Mouse (Mus musculus): ENCODE data around the gene 1700028P14Rik. TPM values are rescaled to one million over a fixed set of nuclear protein-coding genes. Genes with fewer than 3 reads are reported as not detected.
A peak's percentile ranks its signal among the peaks of the same experiment; 100 is the strongest.

Gene 1700028P14Rik
- polyA plus RNA-seq, 1 experiment from 2014 or later, result 0.44 TPM

DNA sequence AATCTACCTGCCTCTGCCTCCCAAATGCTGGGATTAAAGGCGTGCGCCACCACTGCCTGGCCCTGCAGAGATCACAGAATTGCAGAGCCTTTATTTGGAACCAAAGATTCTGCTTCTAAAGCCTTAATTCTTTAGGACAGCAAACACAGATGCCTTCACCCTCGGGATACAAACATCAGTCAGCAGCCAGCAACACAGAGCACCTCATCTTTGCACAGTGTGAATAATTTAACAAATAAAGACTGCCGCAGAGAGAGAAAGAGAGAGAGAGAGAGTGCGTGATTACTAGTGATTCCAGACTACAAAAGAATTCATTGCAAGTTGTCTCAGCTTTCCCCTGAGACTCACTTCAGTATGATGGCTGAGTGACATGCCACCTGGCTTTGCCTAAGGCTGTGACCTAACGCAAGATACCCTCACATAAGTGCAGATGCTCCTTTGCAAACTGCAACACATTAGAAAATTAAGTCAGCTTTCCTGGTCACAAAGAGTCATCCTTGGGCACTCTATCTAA is 15.6 kb upstream of the 1700028P14Rik start:
- 86% methylated on average over 6 of the region's 6 CpGs for WGBS
- Histone ChIP-seq H3K27ac (ENCODE audit: low read length) (no peak overlapping the region), H3K4me3 (ENCODE audit: low read length) (no peak overlapping the region), H3K27me3 (ENCODE audit: insufficient read depth, low read length) (no peaks in the 10 kb centered on the region), H3K4me1 (ENCODE audit: insufficient read depth, low read length) (no peaks in the 10 kb centered on the region), H3K4me2 (replicated peaks; ENCODE audit: low read depth, low read length) (no peak overlapping the region), H3K9me3 (ENCODE audit: low read length) (no peaks in the 10 kb centered on the region), H3K9ac (replicated peaks; ENCODE audit: low read length) (no peak overlapping the region), H3K36me3 (ENCODE audit: insufficient read depth, low read length) (no peaks in the 10 kb centered on the region)
- no peak for ATAC-seq (ENCODE audit: low FRiP score, low TSS enrichment)

DNA sequence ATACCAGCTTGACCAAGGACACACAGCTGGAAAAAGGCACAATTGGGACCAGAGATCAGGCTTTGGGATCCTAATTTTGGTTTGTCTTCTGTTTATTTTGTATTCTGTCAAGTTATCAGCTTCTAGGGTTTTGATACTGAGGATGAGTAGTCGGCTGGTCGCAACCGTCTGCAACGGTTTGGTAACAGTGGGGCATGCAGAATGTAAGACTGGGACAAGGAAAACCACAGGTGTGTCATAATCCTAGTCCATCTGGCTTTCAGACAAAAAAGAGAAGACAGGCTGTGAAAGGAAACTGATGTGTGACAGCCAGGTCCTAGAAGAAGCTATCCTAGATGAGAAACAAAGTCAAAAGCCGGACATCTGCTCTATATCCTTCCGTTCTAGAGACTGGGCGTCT is 11.5 kb upstream of the 1700028P14Rik start:
- ATAC-seq (ENCODE audit: low FRiP score, low TSS enrichment), result no peak
- Histone ChIP-seq H3K27me3 (ENCODE audit: insufficient read depth, low read length) (no peaks in the 10 kb centered on the region), H3K4me1 (ENCODE audit: insufficient read depth, low read length) (no peaks in the 10 kb centered on the region), H3K4me2 (replicated peaks; ENCODE audit: low read depth, low read length) (no peak overlapping the region), H3K36me3 (ENCODE audit: insufficient read depth, low read length) (no peaks in the 10 kb centered on the region), H3K4me3 (ENCODE audit: low read length) (no peak overlapping the region), H3K9me3 (ENCODE audit: low read length) (no peaks in the 10 kb centered on the region), H3K27ac (ENCODE audit: low read length) (no peak overlapping the region), H3K9ac (replicated peaks; ENCODE audit: low read length) (no peak overlapping the region)
- WGBS, result 89% methylated on average over 7 of the region's 7 CpGs

DNA sequence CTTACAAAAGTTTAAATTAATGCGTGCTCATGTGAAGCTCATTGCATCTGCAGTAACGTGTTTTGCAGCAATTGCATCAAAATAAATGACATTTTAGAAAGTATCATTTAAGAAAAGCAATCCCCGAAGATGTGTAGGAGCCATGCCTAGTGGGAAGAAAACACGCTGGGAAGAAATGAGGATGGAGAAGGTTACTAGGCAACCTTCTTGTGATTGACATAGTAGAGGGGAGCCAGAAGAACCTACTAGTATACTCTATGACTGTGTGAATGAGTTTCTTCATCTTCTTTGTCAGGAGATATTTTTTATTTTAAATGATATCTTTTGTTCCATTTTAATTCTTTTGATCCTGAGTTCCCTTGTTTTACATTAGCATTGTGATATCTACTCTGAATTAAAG is 5.7 kb upstream of the 1700028P14Rik start:
- Histone ChIP-seq H3K9me3 (ENCODE audit: low read length) (no peaks in the 10 kb centered on the region), H3K4me1 (ENCODE audit: insufficient read depth, low read length) (no peaks in the 10 kb centered on the region), H3K4me2 (replicated peaks; ENCODE audit: low read depth, low read length) (no peak overlapping the region), H3K9ac (replicated peaks; ENCODE audit: low read length) (no peak overlapping the region), H3K4me3 (ENCODE audit: low read length) (no peak overlapping the region), H3K27ac (ENCODE audit: low read length) (no peak overlapping the region), H3K36me3 (ENCODE audit: insufficient read depth, low read length) (no peaks in the 10 kb centered on the region), H3K27me3 (ENCODE audit: insufficient read depth, low read length) (no peaks in the 10 kb centered on the region)
- no peak for ATAC-seq (ENCODE audit: low FRiP score, low TSS enrichment)
- 86% methylated on average over 4 of the region's 4 CpGs for WGBS

DNA sequence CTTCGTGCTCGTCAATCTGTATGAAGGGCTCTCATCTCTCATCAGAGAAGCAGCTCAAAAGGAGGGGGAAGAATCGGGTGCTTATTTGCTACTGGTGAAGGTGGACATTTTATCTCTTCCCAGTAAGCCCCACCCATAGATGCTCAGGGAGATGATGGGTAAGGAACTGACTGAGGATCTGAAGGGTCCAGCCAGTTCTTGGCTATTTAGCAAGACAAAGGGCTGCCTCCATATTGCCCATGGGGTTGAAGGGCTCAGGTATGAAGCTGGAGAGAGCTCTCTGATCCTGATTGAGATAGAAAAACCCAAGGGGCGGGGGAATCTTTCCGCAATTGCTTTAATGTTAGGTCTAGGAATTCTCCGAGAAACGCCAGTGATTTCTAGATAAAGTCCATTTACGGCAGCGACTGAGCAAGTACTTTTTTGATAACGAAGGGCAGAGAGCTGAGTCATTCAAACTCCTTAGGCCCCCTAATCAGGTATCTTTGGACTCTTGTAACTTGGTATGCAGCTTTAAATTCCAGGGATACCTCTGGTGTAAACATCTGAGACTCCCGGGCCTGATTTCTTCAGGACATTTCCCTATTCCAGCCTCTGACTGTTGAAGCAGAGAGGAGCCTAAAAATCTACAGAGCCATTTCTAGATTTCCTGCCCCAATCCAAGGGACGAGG is 4.8 kb upstream of the 1700028P14Rik start:
- Histone ChIP-seq H3K27me3 (ENCODE audit: insufficient read depth, low read length) (no peaks in the 10 kb centered on the region), H3K9ac (replicated peaks; ENCODE audit: low read length) (no peak overlapping the region), H3K4me3 (ENCODE audit: low read length) (no peak overlapping the region), H3K36me3 (ENCODE audit: insufficient read depth, low read length) (no peaks in the 10 kb centered on the region), H3K9me3 (ENCODE audit: low read length) (no peaks in the 10 kb centered on the region), H3K4me1 (ENCODE audit: insufficient read depth, low read length) (no peaks in the 10 kb centered on the region), H3K27ac (ENCODE audit: low read length) (no peak overlapping the region), H3K4me2 (replicated peaks; ENCODE audit: low read depth, low read length) (no peak overlapping the region)
- ATAC-seq (ENCODE audit: low FRiP score, low TSS enrichment), result no peak
- 66% methylated on average over 12 of the region's 12 CpGs for WGBS

DNA sequence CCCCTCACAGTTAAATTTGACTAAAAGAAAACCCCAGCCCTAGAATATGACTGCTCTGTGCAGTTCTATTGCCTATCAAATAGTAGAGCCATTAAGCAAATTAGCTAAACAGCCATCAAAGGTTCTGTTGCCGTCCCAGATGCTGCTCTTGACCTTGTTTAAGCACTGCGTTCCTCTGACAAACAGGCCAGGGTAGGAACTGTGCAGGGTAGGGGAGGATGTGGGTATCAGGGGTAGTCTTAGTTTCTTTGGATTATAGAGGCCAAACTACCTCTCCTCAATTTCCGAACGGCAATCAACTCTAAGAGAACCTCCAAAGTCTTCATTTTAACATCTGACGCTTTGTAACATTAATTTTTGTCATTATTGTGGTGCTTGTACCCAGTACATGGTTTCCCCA is 542 bp upstream of the 1700028P14Rik start:
- WGBS, result 91% methylated on average over 5 of the region's 5 CpGs
- Histone ChIP-seq H3K9ac (replicated peaks; ENCODE audit: low read length) (no peak overlapping the region), H3K4me3 (ENCODE audit: low read length) (no peak overlapping the region), H3K36me3 (ENCODE audit: insufficient read depth, low read length) (no peaks in the 10 kb centered on the region), H3K9me3 (ENCODE audit: low read length) (no peaks in the 10 kb centered on the region), H3K4me2 (replicated peaks; ENCODE audit: low read depth, low read length) (no peak overlapping the region; the same call in 1 of the 2 replicates), H3K4me1 (ENCODE audit: insufficient read depth, low read length) (no peaks in the 10 kb centered on the region), H3K27me3 (ENCODE audit: insufficient read depth, low read length) (no peaks in the 10 kb centered on the region), H3K27ac (ENCODE audit: low read length) (no peak overlapping the region)
- ATAC-seq (ENCODE audit: low FRiP score, low TSS enrichment), result no peak

DNA sequence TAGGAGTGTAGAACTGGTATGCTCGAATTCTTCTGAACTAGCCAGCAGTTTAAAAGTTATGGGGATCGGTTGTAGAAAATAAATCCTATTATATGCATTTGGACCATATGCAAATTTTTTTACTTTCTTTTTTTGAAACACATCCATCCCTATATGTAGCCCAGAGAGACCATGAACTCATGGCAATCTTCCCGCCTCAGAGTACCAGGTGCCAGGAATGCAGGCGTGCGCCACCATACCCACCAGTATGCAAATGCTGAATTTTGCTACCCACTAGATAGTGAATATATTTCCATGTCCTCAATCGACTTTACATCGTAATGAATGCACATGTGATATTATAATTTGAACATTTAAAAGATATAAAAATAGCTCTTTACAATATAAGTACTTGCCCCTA is 5.3 kb downstream of the 1700028P14Rik start:
- Histone ChIP-seq H3K9ac (replicated peaks; ENCODE audit: low read length) (no peak overlapping the region), H3K4me1 (ENCODE audit: insufficient read depth, low read length) (no peaks in the 10 kb centered on the region), H3K27me3 (ENCODE audit: insufficient read depth, low read length) (no peaks in the 10 kb centered on the region), H3K4me3 (ENCODE audit: low read length) (no peak overlapping the region), H3K36me3 (ENCODE audit: insufficient read depth, low read length) (no peaks in the 10 kb centered on the region), H3K9me3 (ENCODE audit: low read length) (no peaks in the 10 kb centered on the region), H3K4me2 (replicated peaks; ENCODE audit: low read depth, low read length) (no peak overlapping the region), H3K27ac (ENCODE audit: low read length) (no peak overlapping the region)
- no peak for ATAC-seq (ENCODE audit: low FRiP score, low TSS enrichment)
- WGBS, result 93% methylated on average over 7 of the region's 7 CpGs

DNA sequence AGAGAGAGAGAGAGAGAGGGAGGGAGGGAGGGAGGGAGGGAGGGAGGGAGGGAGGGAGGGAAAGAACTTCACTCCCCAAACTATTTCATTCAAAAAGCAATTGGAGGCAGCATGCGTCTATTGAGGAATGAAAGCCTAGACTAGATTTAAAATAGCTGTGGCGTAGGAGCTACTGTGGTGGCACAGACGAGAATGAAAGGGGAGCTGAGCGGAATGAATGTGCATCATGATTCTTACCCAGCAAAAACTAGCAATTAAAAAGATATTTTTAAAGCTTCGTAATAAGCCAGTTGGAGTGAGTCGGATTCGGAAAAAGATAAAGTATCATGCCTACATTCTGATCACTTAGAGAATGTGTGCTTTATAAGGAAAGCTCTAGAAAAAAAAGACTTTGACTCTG is 7.3 kb downstream of the 1700028P14Rik start:
- no peaks in the 10 kb centered on the region for H3K9me3 ChIP-seq (ENCODE audit: low read length)
- H3K27ac ChIP-seq (ENCODE audit: low read length), result no peak overlapping the region
- WGBS, result 81% methylated on average over 7 of the region's 7 CpGs
- no peaks in the 10 kb centered on the region for H3K4me1 ChIP-seq (ENCODE audit: insufficient read depth, low read length)
- H3K4me3 ChIP-seq (ENCODE audit: low read length), result no peak overlapping the region
- no peaks in the 10 kb centered on the region for H3K27me3 ChIP-seq (ENCODE audit: insufficient read depth, low read length)
- no peak overlapping the region for H3K4me2 ChIP-seq (replicated peaks; ENCODE audit: low read depth, low read length)
- no peak overlapping the region for H3K9ac ChIP-seq (replicated peaks; ENCODE audit: low read length)
- no peaks in the 10 kb centered on the region for H3K36me3 ChIP-seq (ENCODE audit: insufficient read depth, low read length)
- ATAC-seq (ENCODE audit: low FRiP score, low TSS enrichment), result no peak

DNA sequence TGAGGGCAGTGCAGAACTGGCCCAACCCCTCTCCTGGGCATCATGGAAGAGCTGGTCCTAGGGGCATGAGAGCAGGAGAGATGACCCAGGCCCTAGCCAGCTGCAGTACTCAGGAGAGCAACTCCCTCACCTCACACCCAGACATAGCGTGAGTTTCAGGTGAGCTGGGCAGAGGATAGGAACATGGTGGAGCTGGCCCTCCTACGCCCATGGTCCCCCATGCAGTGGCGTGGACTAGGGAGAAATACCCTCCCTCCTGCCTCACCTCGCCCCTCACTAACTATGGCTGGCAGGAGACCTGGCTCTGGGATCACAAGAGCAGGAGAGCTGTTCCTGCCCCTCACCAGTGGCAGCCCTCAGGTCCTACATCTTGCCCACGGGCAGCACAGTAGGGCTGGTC is 8.8 kb downstream of the 1700028P14Rik start:
- no peak overlapping the region for H3K4me2 ChIP-seq (replicated peaks; ENCODE audit: low read depth, low read length)

DNA sequence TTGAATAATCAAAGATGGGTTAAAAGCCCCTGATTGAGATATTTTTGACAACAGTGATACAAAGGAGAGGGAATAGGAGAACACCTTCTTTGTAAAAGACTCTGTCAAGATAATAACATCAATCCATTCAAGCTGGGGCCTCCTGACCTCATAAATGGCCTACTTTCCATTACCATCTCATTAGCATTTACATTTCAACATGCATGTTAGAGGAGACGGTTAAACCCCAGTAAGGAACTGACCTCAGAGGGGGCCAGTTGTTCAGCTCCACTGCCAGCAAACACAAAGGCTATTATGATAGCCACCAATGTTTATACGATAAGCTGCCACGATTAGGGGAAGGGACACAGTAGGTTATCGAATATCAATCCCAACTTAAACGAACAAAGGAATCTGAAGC is 15.8 kb downstream of the 1700028P14Rik start:
- no peak overlapping the region for H3K9ac ChIP-seq (replicated peaks; ENCODE audit: low read length)
- H3K27ac ChIP-seq (ENCODE audit: low read length), result no peak overlapping the region
- no peaks in the 10 kb centered on the region for H3K27me3 ChIP-seq (ENCODE audit: insufficient read depth, low read length)
- H3K9me3 ChIP-seq (ENCODE audit: low read length), result no peaks in the 10 kb centered on the region
- 67% methylated on average over 5 of the region's 5 CpGs for WGBS
- no peaks in the 10 kb centered on the region for H3K36me3 ChIP-seq (ENCODE audit: insufficient read depth, low read length)
- ATAC-seq (ENCODE audit: low FRiP score, low TSS enrichment), result no peak
- H3K4me2 ChIP-seq (replicated peaks; ENCODE audit: low read depth, low read length), result no peak overlapping the region
- H3K4me3 ChIP-seq (ENCODE audit: low read length), result no peak overlapping the region
- no peaks in the 10 kb centered on the region for H3K4me1 ChIP-seq (ENCODE audit: insufficient read depth, low read length)

More for the DNA sequence above, 8.8 kb downstream of the 1700028P14Rik start:
- Histone ChIP-seq H3K9me3 (ENCODE audit: low read length) (no peaks in the 10 kb centered on the region), H3K9ac (replicated peaks; ENCODE audit: low read length) (no peak overlapping the region), H3K36me3 (ENCODE audit: insufficient read depth, low read length) (no peaks in the 10 kb centered on the region), H3K27ac (ENCODE audit: low read length) (no peak overlapping the region), H3K27me3 (ENCODE audit: insufficient read depth, low read length) (no peaks in the 10 kb centered on the region), H3K4me3 (ENCODE audit: low read length) (no peak overlapping the region), H3K4me1 (ENCODE audit: insufficient read depth, low read length) (no peaks in the 10 kb centered on the region)
- peak; percentile 15; the same call in 1 of the 2 replicates for ATAC-seq (ENCODE audit: low FRiP score, low TSS enrichment)
- WGBS, result 87% methylated on average over 5 of the region's 5 CpGs

DNA sequence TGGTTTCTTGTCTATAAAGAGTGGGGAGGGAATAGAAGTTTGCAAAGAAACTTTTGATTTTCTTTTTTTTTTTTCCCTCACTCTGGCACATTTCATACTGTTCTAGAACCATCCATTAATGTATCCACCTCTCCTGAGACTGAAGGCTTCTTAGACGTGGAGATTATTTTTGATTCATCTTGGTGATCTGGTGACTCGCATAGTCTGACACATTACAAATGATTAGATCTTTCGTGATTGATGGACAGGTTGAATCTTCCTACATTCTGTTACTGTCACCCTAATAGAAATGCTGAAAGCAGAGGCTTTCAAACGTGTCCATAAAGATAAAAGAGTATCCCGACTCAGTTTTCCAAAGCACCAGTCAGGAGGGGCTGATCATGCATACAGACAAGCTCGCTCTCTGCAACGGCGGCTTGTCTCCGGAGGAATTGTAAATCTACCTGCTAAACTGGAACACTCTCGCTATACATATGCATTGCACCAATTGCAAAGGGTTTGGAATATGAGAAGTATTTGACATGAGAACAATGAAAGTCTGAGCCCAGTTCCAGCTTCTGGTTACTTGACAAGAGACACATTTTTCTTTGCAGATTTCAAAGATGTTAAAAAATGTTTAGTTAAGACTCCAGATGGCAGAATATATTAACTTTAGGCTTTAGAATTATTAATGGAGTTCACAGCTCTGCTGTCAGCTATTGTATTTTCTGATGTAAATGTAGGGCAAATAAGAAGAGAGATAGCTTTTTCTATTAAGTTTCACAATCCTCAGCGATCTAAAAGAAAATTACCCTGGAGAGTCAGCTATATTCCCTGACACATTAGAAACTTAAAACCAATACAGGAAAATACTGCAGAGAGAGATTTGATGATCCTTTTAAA is 20.8 kb downstream of the 1700028P14Rik start:
- no peak for ATAC-seq (ENCODE audit: low FRiP score, low TSS enrichment)
- H3K9ac ChIP-seq (replicated peaks; ENCODE audit: low read length), result no peak overlapping the region
- H3K9me3 ChIP-seq (ENCODE audit: low read length), result no peaks in the 10 kb centered on the region
- no peaks in the 10 kb centered on the region for H3K27me3 ChIP-seq (ENCODE audit: insufficient read depth, low read length)
- H3K27ac ChIP-seq (ENCODE audit: low read length), result no peak overlapping the region
- H3K4me2 ChIP-seq (replicated peaks; ENCODE audit: low read depth, low read length), result no peak overlapping the region
- no peak overlapping the region for H3K4me3 ChIP-seq (ENCODE audit: low read length)
- no peaks in the 10 kb centered on the region for H3K36me3 ChIP-seq (ENCODE audit: insufficient read depth, low read length)
- no peaks in the 10 kb centered on the region for H3K4me1 ChIP-seq (ENCODE audit: insufficient read depth, low read length)
- WGBS, result 48% methylated on average over 11 of the region's 11 CpGs

All from kidney, embryonic 16.5 days (tissue).